Mouse (Mus musculus) stomach, postnatal 0 days (tissue): ENCODE data around the gene Zfp986. TPM values are rescaled to one million over a fixed set of nuclear protein-coding genes. Genes with fewer than 3 reads are reported as not detected.
"Not testable (repeated sequence)": the region's sequence is repeated elsewhere in the genome, so short reads cannot be mapped to it uniquely, and the experiment has no call there.

Experiments used
- ATAC-seq: fragments of 200-750 bp; cut with Nextera tagmentation; 2 replicates; pipeline ENCODE4 v1.8.0; 2017; ENCODE audit not compliant: low FRiP score, low TSS enrichment
- DNase-seq: peaks from one replicate; pipeline ENCODE4 v3.0.0-alpha.2; 2016; ENCODE audit warnings: low spot score
- H3K27ac ChIP-seq: fragments of 300-500 bp; sonication (generic); replicated peaks from 2 replicates; pipeline ENCODE4 v1.5.1; 2014; ENCODE audit warnings: mild to moderate bottlenecking, control low read depth
- H3K27me3 ChIP-seq: fragments of 300-500 bp; sonication (generic); 2 replicates; pipeline ENCODE4 v1.6.1; 2014; ENCODE audit warnings: low read length; ENCODE audit not compliant: control insufficient read depth, insufficient read depth
- H3K36me3 ChIP-seq: fragments of 300-500 bp; sonication (generic); 2 replicates; pipeline ENCODE4 v1.6.1; 2014; ENCODE audit warnings: low read length, mixed read lengths; ENCODE audit not compliant: control insufficient read depth, insufficient read depth
- H3K4me1 ChIP-seq: fragments of 300-500 bp; sonication (generic); replicated peaks from 2 replicates; pipeline ENCODE4 v1.6.1; 2014; ENCODE audit warnings: antibody characterized with exemption; ENCODE audit not compliant: control insufficient read depth, insufficient read depth
- H3K4me2 ChIP-seq: fragments of 300-500 bp; sonication (generic); replicated peaks from 2 replicates; pipeline ENCODE4 v1.6.1; 2014; ENCODE audit warnings: low read depth, mild to moderate bottlenecking, control low read depth, moderate library complexity
- H3K4me3 ChIP-seq: fragments of 300-500 bp; sonication (generic); 2 replicates; pipeline ENCODE4 v1.5.1; 2014; ENCODE audit warnings: low read depth, low read length, control low read depth
- H3K9ac ChIP-seq: fragments of 300-500 bp; sonication (generic); 2 replicates; pipeline ENCODE4 v1.6.1; 2014; ENCODE audit warnings: mild to moderate bottlenecking, low read length, control low read depth, mixed read lengths
- H3K9me3 ChIP-seq: fragments of 300-500 bp; sonication (generic); 2 replicates; pipeline ENCODE4 v1.6.1; 2016; ENCODE audit warnings: low read length; ENCODE audit not compliant: control insufficient read depth
- WGBS: fragments of 180-500 bp; shearing (Covaris S2); extraction: QIAGEN DNeasy Blood & Tissue Kit; methylation state at CpG from one replicate; pipeline ENCODE4 v1.1.7; 2014; 5-methylcytosine and 5-hydroxymethylcytosine counted together
- polyA plus RNA-seq: library from polyadenylated mRNA; unstranded; fragments of >200 nt; fragmentation: Nextera tagmentation; extraction: Ambion mirVana; gene quantifications from 2 replicates; pipeline ENCODE4 v1.2.1, GENCODE M21; 2015

The Zfp986 gene
- polyA plus RNA-seq, 1 experiment from 2014 or later = not detected

- peak; percentile 30 for ATAC-seq
- H3K4me3 ChIP-seq, DNase-seq, H3K9ac ChIP-seq, H3K4me2 ChIP-seq, H3K27me3 ChIP-seq, H3K9me3 ChIP-seq, H3K27ac ChIP-seq, H3K36me3 ChIP-seq, H3K4me1 ChIP-seq: not testable (repeated sequence)
- WGBS = 85% methylated on average over 1 of the region's 3 CpGs
These were observed 19.7 kb upstream of the Zfp986 start for GRCm38 (mm10) chr4:145848891-145849214.

- 62% methylated on average over 6 of the region's 9 CpGs for WGBS
- not testable (repeated sequence) for H3K36me3 ChIP-seq, H3K27me3 ChIP-seq, H3K27ac ChIP-seq, H3K4me3 ChIP-seq, H3K4me1 ChIP-seq, DNase-seq, H3K9me3 ChIP-seq, H3K9ac ChIP-seq, H3K4me2 ChIP-seq
- 0 out of 2 replicates have a peak, but pooled peaks have one; percentile 27 for ATAC-seq
These were observed 17.2 kb upstream of the Zfp986 start for GRCm38 (mm10) chr4:145851421-145851820.

GRCm38 (mm10) chr4:145863872-145864271, 4.7 kb upstream of the Zfp986 start:
- 86% methylated on average over 5 of the region's 8 CpGs for WGBS
- not testable (repeated sequence) for H3K9ac ChIP-seq, DNase-seq, H3K27me3 ChIP-seq, ATAC-seq, H3K9me3 ChIP-seq, H3K27ac ChIP-seq, H3K36me3 ChIP-seq, H3K4me1 ChIP-seq, H3K4me2 ChIP-seq, H3K4me3 ChIP-seq

Other genes starting within 250 kb of the Zfp986 start
- not detected in 2 replicates for gene Zfp980, start 198.1 kb upstream of the Zfp986 start, polyA plus RNA-seq
- gene Zfp987, start 228.5 kb downstream of the Zfp986 start, polyA plus RNA-seq = 0.08 and 0.11 TPM in 2 replicates